Mouse (Mus musculus) liver, embryonic 15.5 days (tissue): ENCODE measurements around the gene Mpp6. TPM values are rescaled to one million over a fixed set of nuclear protein-coding genes. Genes with fewer than 3 reads are reported as not detected.

Experiments
- ATAC-seq: fragments of 200-750 bp; cut with Nextera tagmentation; 2 replicates; pipeline ENCODE4 v1.8.0; 2017; ENCODE audit warnings: moderate number of reproducible peaks, mild to moderate bottlenecking, moderate library complexity; ENCODE audit not compliant: insufficient read depth
- H3K27ac ChIP-seq: fragments of 300-500 bp; sonication (generic); replicated peaks from 2 replicates; pipeline ENCODE4 v1.5.1; 2015; ENCODE audit warnings: mild to moderate bottlenecking, inconsistent platforms
- H3K27me3 ChIP-seq: fragments of 300-500 bp; sonication (generic); 2 replicates; pipeline ENCODE4 v1.6.1; 2015; ENCODE audit warnings: mild to moderate bottlenecking, inconsistent platforms
- H3K36me3 ChIP-seq: fragments of 300-500 bp; sonication (generic); replicated peaks from 2 replicates; pipeline ENCODE4 v1.6.1; 2015; ENCODE audit warnings: moderate library complexity, mild to moderate bottlenecking, inconsistent platforms
- H3K4me1 ChIP-seq: fragments of 300-500 bp; sonication (generic); replicated peaks from 2 replicates; pipeline ENCODE4 v1.6.1; 2015; ENCODE audit warnings: inconsistent platforms
- H3K4me2 ChIP-seq: fragments of 300-500 bp; sonication (generic); 2 replicates; pipeline ENCODE4 v1.6.1; 2015; ENCODE audit warnings: moderate library complexity, mild to moderate bottlenecking, inconsistent platforms
- H3K4me3 ChIP-seq: fragments of 300-500 bp; sonication (generic); replicated peaks from 2 replicates; pipeline ENCODE4 v1.5.1; 2015; ENCODE audit warnings: mild to moderate bottlenecking, inconsistent platforms
- H3K9ac ChIP-seq: fragments of 300-500 bp; sonication (generic); 2 replicates; pipeline ENCODE4 v1.6.1; 2015; ENCODE audit warnings: moderate library complexity, mild to moderate bottlenecking, inconsistent platforms
- H3K9me3 ChIP-seq: fragments of 300-500 bp; sonication (generic); replicated peaks from 2 replicates; pipeline ENCODE4 v1.6.1; 2016; ENCODE audit warnings: inconsistent platforms
- WGBS: fragments of 180-500 bp; shearing (Covaris S2); methylation state at CpG from one replicate; pipeline ENCODE4 v1.1.7; 2015; ENCODE audit warnings: mixed read lengths; ENCODE audit not compliant: insufficient replicate concordance; 5-methylcytosine and 5-hydroxymethylcytosine counted together
- polyA plus RNA-seq: library from polyadenylated mRNA; unstranded; fragments of >200 nt; fragmentation: Nextera tagmentation; extraction: Ambion mirVana; gene quantifications from 2 replicates; pipeline ENCODE4 v1.2.1, GENCODE M21; 2015

The Mpp6 gene
- polyA plus RNA-seq, 1 experiment from 2014 or later: 34.7 TPM

DNA sequence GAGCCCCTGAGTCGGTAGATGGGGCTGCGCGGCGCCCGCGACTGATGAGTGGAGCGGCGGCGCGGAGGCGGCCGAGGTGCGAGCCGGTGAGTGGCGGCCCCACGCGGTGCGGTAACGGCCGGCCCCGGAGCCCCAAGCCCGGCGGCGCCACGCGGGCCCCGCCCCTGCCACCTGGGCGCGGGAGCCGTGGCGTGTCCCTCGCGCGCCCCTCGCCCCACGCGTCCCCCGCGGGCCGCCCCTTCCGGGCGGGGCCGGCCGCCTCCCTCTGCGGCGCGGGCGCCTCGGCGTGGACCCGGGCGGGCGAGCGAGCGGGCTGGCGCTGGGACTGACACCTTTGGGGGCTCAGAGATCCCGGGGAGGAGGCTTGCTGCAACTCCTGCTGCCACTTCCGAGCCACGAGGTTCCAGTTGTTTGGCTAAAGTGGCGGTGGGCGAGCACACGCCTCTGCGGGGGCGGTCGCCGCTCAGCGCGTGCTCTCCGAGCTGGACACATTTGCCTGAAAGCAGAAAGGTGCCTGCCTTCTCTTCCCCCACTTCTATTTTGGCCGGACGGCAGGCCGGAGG, 419 bp downstream of the Mpp6 start:
- H3K4me2 ChIP-seq: peak overlapping the region; percentile 85
- peak overlapping the region; percentile 74 for H3K4me3 ChIP-seq
- H3K27me3 ChIP-seq: peaks cover 34% of the 10 kb centered on the region
- H3K9me3 ChIP-seq: no peaks in the 10 kb centered on the region
- under 1% methylated on average over 48 of the region's 72 CpGs for WGBS
- peak; percentile 64 for ATAC-seq
- H3K4me1 ChIP-seq: peaks cover 14% of the 10 kb centered on the region
- peak overlapping the region; percentile 74 for H3K27ac ChIP-seq
- H3K9ac ChIP-seq: peak overlapping the region; percentile 72
- no peaks in the 10 kb centered on the region for H3K36me3 ChIP-seq

DNA sequence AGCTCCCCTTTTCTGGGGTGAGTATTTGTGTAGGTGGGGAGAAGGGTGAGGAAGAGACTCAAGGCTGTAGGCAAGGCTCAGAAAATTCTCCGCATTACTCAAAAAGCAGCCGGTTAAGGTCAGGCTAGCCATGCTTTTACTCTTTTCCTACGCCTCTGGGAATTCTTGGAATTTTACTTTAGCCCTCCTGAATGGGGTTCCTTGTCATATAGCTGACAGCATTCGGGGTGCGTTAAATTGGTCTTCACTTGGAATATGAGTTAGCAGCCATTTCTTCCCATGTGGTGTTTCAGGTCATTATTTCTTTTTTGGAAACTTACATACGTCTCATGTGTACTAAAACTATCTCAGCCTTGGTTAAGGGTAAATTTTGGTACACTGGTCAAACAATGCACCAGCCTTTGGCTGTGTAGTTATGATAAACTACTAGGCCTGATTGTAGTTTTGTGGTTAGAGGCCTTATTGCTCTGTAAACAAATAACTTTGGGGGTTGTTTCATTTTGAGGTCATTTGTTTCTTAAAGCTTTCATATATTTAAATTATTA, 1.1 kb downstream of the Mpp6 start:
- Histone ChIP-seq H3K4me2 (peak overlapping the region; percentile 85), H3K27me3 (peaks cover 34% of the 10 kb centered on the region), H3K36me3 (no peaks in the 10 kb centered on the region), H3K9me3 (no peaks in the 10 kb centered on the region), H3K9ac (peak overlapping the region; percentile 72), H3K4me1 (peaks cover 14% of the 10 kb centered on the region), H3K27ac (peak overlapping the region; percentile 74), H3K4me3 (peak overlapping the region; percentile 74)
- ATAC-seq: no peak
- WGBS: 6% methylated on average over 6 of the region's 6 CpGs

DNA sequence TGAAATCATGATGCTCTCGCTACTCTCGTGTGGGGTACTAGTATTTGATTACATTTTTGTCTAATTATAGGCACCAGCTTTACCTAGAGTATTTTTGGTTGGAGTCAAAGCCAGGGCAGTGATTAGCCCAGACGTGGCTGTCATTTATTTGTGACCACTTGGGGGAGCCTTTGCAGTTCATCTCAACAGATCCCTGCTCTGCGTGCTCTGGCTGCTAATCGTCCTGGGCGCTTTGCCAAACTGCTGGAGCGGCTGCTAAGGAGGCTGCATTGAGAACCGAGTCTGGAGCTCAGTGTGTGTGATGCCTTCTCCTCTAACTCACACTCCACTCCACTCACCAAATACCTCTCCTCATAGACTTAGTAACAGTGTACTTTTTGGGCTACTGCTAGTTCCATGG, 2.7 kb downstream of the Mpp6 start:
- peak overlapping the region; percentile 29 for H3K4me2 ChIP-seq
- H3K9ac ChIP-seq: no peak overlapping the region
- H3K36me3 ChIP-seq: no peaks in the 10 kb centered on the region
- H3K9me3 ChIP-seq: no peaks in the 10 kb centered on the region
- WGBS: 1% methylated on average over 8 of the region's 8 CpGs
- H3K27ac ChIP-seq: no peak overlapping the region
- H3K4me3 ChIP-seq: no peak overlapping the region
- H3K4me1 ChIP-seq: peaks cover 14% of the 10 kb centered on the region
- peak; percentile 47 for ATAC-seq
- peaks cover 26% of the 10 kb centered on the region for H3K27me3 ChIP-seq

DNA sequence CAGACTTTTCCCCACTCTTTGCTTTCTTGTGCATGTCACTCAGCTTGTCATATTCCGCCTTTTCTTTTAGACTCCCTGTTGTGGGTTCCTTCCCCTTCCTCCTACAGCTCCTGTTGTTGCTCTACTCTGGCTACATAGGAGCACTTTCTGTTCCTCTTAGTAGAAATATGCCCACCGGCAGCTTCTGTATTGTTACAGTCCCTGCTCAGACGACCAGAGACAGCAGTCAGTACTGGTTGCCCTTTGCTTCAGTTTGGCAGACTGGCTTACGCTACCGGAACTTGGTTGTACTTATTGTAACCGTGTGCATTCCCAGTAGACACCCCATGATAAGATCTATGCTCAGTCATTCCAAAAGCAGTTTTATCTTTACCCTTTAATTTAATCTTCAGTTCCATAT, 4.2 kb downstream of the Mpp6 start:
- Histone ChIP-seq H3K4me1 (peaks cover 14% of the 10 kb centered on the region), H3K9ac (no peak overlapping the region), H3K9me3 (no peaks in the 10 kb centered on the region), H3K27me3 (peaks cover 11% of the 10 kb centered on the region), H3K36me3 (no peaks in the 10 kb centered on the region), H3K4me3 (no peak overlapping the region), H3K4me2 (no peak overlapping the region), H3K27ac (no peak overlapping the region)
- 31% methylated on average over 6 of the region's 6 CpGs for WGBS
- ATAC-seq: no peak

DNA sequence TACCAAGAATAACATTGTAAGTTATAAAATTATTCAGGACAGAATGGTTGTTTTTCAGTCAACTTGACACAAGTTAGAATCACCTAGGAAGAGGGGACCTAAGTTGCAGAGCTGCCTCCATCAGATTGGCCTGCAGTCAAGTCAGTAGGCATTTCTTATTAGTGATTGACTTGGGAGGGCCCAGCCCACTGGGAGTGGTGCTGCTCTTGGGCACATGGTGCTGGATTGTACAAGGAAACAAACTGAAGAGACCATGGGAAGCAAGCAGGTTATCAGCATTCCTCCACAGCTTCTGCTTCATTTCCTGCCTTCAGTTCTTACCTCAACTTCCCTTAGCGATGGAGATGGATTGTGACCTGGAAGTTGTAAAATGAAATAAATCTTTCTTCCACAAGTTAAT, 10.9 kb downstream of the Mpp6 start:
- Histone ChIP-seq H3K4me3 (no peak overlapping the region), H3K9ac (no peak overlapping the region), H3K36me3 (peaks cover 6% of the 10 kb centered on the region), H3K4me2 (no peak overlapping the region), H3K27me3 (no peaks in the 10 kb centered on the region), H3K9me3 (no peaks in the 10 kb centered on the region), H3K27ac (no peak overlapping the region), H3K4me1 (peaks cover 3% of the 10 kb centered on the region; the same call in 1 of the 2 replicates)
- WGBS: 48% methylated on average over 1 of the region's 1 CpGs
- ATAC-seq: no peak

DNA sequence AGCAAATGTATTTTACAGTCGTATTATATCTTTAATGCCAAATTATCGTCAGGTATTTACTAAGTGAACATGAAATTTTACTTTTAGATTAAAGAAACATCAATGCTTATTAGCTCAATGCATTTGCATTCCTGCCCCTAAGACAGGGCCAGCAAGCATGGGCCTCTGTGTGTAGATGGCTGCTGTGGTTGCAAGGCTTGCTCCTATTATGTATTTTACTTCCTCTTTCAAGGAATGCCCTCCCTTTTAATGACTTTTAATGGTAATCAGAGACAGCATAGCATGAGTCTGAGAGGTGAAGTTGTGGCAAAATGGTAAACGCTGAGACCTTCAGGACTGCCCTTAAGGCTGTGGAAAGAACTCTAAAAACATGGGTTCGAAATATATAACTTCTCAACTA, 12.8 kb downstream of the Mpp6 start:
- Histone ChIP-seq H3K4me3 (no peak overlapping the region), H3K9ac (no peak overlapping the region), H3K4me1 (peaks cover 3% of the 10 kb centered on the region; the same call in 1 of the 2 replicates), H3K27me3 (no peaks in the 10 kb centered on the region), H3K4me2 (no peak overlapping the region), H3K27ac (no peak overlapping the region), H3K36me3 (peaks cover 18% of the 10 kb centered on the region), H3K9me3 (no peaks in the 10 kb centered on the region)
- ATAC-seq: no peak
- WGBS: 74% methylated on average over 4 of the region's 4 CpGs

DNA sequence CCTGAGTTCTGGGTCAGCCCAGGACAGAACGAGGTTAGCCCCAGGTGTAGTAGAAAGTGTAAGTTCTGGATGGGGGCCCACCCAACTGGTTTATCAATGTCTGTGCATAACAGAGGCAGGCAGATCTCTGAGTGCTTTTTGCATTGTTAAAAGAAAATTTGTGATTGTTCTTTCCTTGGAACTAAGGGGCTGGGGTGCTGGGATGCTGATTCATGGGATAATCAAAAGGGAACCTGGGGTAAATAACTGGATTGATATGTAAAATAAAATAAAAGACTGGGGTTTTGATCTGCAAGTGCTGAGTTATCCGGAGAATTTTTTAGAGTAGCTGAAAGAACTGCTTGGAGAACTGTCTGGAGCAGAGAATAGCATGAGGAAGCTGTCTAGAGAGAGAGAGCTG, 14.2 kb downstream of the Mpp6 start:
- H3K9ac ChIP-seq: no peak overlapping the region
- ATAC-seq: no peak
- H3K4me2 ChIP-seq: no peak overlapping the region
- H3K4me1 ChIP-seq: peaks cover 3% of the 10 kb centered on the region; the same call in 1 of the 2 replicates
- H3K4me3 ChIP-seq: no peak overlapping the region
- no peaks in the 10 kb centered on the region for H3K9me3 ChIP-seq
- peaks cover 18% of the 10 kb centered on the region for H3K36me3 ChIP-seq
- WGBS: 64% methylated on average over 2 of the region's 2 CpGs
- no peak overlapping the region for H3K27ac ChIP-seq
- H3K27me3 ChIP-seq: no peaks in the 10 kb centered on the region

DNA sequence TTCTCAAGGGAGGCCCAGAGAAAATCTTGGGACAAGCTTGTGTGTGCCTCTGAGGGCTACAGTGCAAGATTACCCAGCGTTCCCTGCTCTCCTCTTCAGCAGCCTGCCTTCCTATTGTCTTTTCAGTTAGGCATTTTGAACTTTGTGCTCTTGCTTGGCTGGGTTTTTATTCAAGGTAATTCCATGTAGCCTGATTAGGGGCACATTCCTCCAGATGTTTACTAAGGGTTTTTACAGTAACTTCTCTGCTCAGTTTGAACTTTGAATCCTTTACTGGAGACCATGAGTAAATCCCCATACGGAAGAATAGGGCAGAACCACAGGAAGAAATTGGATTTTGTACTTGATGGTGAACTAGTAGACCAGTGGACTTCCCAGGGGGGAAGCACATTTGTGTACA, 16.3 kb downstream of the Mpp6 start:
- H3K36me3 ChIP-seq: peaks cover 20% of the 10 kb centered on the region
- H3K4me3 ChIP-seq: no peak overlapping the region
- H3K27ac ChIP-seq: no peak overlapping the region
- no peak overlapping the region for H3K9ac ChIP-seq
- H3K27me3 ChIP-seq: no peaks in the 10 kb centered on the region
- ATAC-seq: no peak
- H3K4me1 ChIP-seq: no peaks in the 10 kb centered on the region
- 72% methylated on average over 2 of the region's 2 CpGs for WGBS
- H3K9me3 ChIP-seq: no peaks in the 10 kb centered on the region
- H3K4me2 ChIP-seq: no peak overlapping the region

DNA sequence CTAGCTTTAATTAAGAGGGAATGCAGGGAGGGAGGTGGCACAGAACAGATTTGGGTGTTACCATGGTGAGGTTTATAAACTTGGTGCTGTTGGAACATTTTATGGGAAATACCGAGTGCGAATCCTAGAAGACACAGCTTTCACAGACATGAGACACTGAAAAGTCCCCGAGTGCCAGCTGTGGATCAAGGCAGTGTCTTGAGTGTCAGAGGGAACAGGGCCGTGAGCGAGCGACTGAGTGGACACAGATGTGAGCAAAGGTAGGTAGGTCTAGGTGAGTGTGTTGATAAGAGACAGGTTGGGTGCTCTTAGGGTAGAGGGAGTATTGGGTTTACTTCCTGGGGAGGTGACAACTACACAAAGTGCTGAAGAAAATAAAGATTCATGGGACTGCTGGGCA, 17.5 kb downstream of the Mpp6 start:
- Histone ChIP-seq H3K27me3 (no peaks in the 10 kb centered on the region), H3K4me3 (no peak overlapping the region), H3K27ac (no peak overlapping the region), H3K4me2 (no peak overlapping the region), H3K9ac (no peak overlapping the region), H3K4me1 (no peaks in the 10 kb centered on the region), H3K36me3 (peaks cover 20% of the 10 kb centered on the region), H3K9me3 (no peaks in the 10 kb centered on the region)
- WGBS: 86% methylated on average over 6 of the region's 6 CpGs
- no peak for ATAC-seq

DNA sequence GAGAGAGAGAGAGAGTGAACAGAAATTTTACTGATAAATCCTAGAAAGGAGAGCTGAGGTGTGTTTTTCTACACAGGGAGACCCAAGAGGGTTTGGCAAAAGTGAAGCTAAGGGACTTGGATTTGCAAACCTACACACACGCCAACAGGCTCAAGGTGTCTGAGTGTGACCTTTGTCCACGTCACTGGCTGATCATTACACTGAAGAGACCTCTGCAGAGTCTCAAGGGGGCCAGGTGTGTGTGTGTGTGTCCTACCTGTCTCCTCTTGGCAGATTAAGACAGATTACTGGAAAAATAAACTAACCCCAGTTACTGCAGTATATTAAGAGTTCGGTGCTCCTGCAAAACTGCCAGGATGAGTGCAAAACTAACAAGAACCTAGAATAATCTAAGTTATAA, 27.6 kb downstream of the Mpp6 start:
- Histone ChIP-seq H3K4me2 (no peak overlapping the region), H3K4me3 (no peak overlapping the region), H3K27me3 (no peaks in the 10 kb centered on the region), H3K9me3 (no peaks in the 10 kb centered on the region), H3K4me1 (no peaks in the 10 kb centered on the region; the same call in 1 of the 2 replicates), H3K27ac (no peak overlapping the region), H3K36me3 (no peaks in the 10 kb centered on the region), H3K9ac (no peak overlapping the region)
- 73% methylated on average over 3 of the region's 3 CpGs for WGBS
- no peak for ATAC-seq

DNA sequence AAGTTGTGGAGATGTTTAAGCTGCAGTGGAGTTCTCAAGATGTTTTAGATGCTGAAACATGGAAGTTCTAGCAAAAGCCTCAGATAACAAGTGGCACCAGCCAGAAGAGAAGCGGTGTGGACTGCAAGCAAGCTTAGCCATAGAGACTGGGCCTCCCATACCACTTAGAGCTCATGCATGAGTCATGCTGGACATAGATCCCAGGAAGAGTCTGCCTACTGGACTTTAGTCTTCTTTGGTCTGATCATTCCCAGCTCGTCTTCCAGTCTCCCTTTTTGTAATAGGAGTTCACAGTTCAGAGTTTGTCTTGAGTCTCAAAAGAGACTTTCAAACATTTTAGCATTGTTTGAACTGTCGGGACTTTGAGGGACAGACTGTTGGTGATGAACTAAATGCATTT, 29.5 kb downstream of the Mpp6 start:
- Histone ChIP-seq H3K27ac (no peak overlapping the region), H3K4me2 (no peak overlapping the region), H3K27me3 (no peaks in the 10 kb centered on the region), H3K36me3 (no peaks in the 10 kb centered on the region), H3K9me3 (no peaks in the 10 kb centered on the region), H3K9ac (no peak overlapping the region), H3K4me1 (no peaks in the 10 kb centered on the region; the same call in 1 of the 2 replicates), H3K4me3 (no peak overlapping the region)
- ATAC-seq: no peak
- 64% methylated on average over 3 of the region's 3 CpGs for WGBS

DNA sequence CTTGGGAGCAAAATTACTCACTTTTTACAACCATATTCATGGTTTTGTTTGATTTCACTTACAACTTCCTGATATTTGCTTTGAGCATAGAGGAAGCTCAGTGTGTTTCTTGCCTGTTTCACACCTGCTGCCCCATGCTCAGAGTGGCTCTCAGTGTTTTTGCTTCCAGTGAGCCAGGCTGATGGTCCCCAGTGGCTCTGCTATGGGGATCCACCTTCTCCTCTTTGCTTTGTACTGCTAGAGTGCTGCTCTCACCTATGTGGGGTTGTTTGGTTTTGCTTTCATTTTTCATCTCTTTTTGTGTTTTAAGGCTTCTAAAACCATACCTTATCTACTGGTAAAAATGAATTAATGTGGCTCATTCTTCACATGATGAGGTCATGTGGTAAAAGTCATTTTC, 36.1 kb downstream of the Mpp6 start:
- no peaks in the 10 kb centered on the region for H3K4me1 ChIP-seq
- no peak overlapping the region for H3K4me2 ChIP-seq
- ATAC-seq: no peak
- H3K27ac ChIP-seq: no peak overlapping the region
- H3K36me3 ChIP-seq: no peaks in the 10 kb centered on the region
- no peak overlapping the region for H3K9ac ChIP-seq
- H3K9me3 ChIP-seq: no peaks in the 10 kb centered on the region
- no peak overlapping the region for H3K4me3 ChIP-seq
- H3K27me3 ChIP-seq: no peaks in the 10 kb centered on the region
